Mouse (Mus musculus) right cerebral cortex, postnatal 14 days (tissue): ENCODE measurements around the gene Rps6ka2.

Experiments
- DNase-seq: peaks from one replicate; pipeline ENCODE4 v3.0.0; 2022

Gene Rps6ka2

GRCm38 (mm10) chr17:7221310-7221709 lies 51.4 kb downstream of the Rps6ka2 start:
- peak; percentile 3 for DNase-seq

- no peak for DNase-seq
Observed at GRCm38 (mm10) chr17:7222198-7222597, 52.3 kb downstream of the Rps6ka2 start.

DNA sequence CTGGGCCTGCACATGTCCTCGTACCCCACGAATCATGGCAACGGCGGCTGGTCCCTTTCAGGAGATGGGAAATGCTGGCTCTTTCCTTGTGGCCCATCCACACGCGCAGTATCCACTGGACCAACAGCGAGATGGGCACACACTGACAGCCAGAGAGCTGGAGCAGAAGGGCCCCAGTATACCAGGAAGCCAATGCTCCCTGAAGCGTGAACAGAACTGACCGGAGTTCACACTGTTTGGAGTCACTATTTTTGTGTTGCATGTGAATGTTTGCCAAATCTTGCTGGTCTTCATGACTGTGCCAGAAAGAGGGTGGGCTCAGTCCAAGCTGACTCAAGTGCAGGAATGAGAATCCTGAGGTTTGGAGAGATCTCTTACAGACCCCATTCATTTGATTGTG lies 58.6 kb downstream of the Rps6ka2 start:
- no peak for DNase-seq

GRCm38 (mm10) chr17:7231312-7231711 lies 61.4 kb downstream of the Rps6ka2 start:
- no peak for DNase-seq

- no peak for DNase-seq
Observed at GRCm38 (mm10) chr17:7231790-7232189, 61.9 kb downstream of the Rps6ka2 start.

- DNase-seq, result no peak
Observed at GRCm38 (mm10) chr17:7232400-7232799, 62.5 kb downstream of the Rps6ka2 start.

DNA sequence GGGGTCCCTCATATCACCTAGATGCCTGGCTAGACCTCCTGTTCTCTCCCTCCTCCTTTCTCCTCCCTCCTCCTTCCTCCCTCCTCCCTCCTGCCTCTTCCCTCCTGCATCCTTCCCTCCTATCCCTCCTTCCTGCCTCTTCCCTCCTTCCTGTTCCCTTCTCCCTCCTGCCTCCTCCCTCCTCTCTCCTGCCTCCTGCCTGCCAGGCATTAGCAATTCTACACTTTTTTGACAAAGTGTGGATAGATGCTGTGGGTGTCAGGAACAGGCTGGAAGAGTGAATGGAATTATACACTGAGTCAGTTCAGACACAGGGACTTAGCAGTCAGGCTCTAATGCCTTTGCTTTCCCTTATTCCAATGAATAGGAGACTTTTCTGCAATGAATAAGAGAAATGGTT lies 63.3 kb downstream of the Rps6ka2 start:
- DNase-seq, result no peak

DNA sequence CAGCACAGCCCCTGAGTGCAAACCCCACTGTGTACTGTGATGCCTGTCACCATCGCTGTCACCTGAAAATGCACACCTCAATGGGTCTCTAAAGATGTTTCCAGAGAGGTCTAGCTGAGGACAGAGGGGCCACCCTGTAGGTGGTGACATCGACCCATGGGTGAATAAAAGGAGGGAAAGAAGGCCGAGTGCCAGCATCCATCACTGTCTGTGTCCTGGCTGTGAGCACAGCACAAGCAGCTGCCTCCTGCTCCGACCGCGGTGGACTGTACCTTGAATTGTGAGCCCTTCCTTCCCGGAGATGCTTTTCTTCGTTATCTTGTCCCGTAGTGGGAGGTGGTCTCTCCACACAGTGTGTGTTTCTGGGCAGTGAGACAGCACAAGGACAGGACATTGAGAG lies 67.8 kb downstream of the Rps6ka2 start:
- DNase-seq, result no peak

GRCm38 (mm10) chr17:7238766-7239165 lies 68.9 kb downstream of the Rps6ka2 start:
- no peak for DNase-seq

DNA sequence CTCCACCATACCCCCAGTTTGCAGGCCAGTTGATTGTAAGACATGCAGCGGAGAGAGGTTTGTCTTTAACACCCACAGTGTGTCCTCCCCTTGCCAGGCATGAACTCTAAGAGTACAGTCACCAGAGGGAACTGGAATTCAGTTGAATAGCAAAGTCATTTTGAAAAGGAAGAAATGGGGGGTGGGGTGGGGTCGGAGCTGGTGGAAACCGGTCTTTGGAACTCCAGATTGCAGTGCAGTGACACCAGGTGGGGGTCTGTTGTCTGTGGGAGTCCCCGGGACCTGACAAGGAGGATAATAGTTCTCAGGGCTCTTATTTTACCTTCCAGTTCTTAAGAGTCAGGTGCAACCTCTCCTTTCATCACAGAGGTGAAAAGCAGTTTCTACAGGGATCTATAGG lies 70.6 kb downstream of the Rps6ka2 start:
- no peak for DNase-seq

GRCm38 (mm10) chr17:7245078-7245477 lies 75.2 kb downstream of the Rps6ka2 start:
- no peak for DNase-seq

DNA sequence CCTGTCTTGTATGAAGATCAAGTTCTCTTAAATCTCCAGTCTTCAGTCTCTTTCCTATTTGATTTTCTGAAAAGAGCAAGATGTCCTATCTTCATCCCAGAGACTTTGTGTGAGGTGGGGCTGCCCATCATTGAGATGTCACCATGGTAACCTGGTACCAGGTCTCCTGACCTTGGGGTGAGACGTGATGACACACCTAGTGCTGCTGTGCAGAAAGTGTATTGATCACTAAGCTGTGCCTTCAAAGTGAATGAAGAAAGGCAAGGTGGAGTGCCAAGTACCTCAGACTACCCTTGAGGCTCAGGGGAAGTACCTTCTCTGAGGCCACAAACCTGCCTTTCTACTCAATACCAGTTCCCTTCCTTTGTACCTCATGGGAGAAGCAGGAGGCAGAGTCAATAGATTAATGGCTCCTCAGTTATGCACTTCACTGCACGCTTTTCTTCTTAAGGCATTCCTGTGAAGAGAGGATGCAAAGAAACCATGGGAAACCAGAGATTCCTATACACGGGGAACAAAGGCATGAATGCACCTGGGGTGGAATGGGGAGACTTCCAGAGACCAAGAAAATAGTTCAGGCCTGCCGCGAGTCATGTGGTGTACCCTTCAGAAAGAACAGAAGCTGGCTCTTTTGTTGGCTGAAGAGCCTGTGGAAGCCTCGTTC lies 77.1 kb downstream of the Rps6ka2 start:
- no peak for DNase-seq

DNA sequence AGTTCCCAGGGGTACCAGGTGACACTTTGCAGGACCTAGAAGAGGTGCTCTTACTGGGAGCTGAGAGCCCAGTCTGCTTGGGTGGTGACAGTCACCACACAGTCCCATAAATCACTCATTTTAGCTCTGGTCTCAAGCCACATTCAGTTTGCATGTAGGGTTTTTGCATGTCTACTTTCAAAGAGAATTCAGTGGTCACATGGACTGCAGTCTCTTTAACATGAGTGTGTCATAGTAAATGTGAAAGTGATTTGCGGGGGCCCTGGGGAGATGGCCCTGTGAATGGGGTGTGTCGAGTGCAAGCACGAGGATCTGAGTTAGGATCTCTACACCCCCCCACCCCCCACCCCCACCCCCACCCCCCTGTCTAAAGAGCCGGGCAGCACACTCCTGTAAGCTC lies 80.5 kb downstream of the Rps6ka2 start:
- no peak for DNase-seq

- DNase-seq, result no peak
Observed at GRCm38 (mm10) chr17:7257208-7257607, 87.3 kb downstream of the Rps6ka2 start.

GRCm38 (mm10) chr17:7258748-7259359 lies 88.9 kb downstream of the Rps6ka2 start:
- DNase-seq, result no peak

- no peak for DNase-seq
Observed at GRCm38 (mm10) chr17:7260360-7260759, 90.4 kb downstream of the Rps6ka2 start.

DNA sequence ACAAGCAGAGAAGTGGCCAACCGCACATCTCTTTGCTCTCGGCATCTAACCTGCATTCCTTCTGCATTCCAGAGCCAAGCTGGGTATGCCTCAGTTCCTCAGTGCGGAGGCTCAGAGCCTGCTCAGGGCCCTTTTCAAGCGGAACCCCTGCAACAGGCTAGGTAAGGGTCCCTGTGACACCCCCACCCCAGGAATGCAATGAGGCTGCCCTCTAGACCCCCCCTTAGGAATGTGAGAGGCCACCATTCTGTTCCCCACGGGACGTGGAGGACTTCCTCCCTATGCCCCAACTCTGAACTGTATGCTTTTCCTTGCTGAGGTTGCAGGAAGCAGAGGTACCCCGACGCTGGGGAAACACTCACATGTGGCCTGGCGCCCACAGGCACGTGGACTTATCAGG lies 92.1 kb downstream of the Rps6ka2 start:
- no peak for DNase-seq

- no peak for DNase-seq
Observed at GRCm38 (mm10) chr17:7262620-7263019, 92.7 kb downstream of the Rps6ka2 start.

DNA sequence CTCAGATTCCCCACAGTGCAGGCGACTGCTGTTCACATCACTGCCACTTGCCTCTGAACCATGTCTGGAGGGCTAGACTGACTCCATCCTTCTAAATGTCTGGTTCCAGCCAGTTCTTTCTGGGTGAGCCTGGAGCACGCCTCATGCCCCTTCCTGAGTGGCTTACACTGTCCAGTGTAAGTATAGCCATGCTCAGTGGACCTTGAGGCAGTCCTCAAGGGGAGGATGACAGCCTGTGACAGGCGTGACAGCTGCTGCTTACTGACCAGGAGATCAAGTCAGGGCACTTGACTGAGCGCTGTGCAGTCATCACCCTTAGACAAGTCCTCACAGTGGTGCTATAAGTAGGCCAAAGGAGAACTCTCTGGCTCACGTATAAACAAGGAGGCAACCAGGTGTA lies 94.7 kb downstream of the Rps6ka2 start:
- DNase-seq, result no peak

DNA sequence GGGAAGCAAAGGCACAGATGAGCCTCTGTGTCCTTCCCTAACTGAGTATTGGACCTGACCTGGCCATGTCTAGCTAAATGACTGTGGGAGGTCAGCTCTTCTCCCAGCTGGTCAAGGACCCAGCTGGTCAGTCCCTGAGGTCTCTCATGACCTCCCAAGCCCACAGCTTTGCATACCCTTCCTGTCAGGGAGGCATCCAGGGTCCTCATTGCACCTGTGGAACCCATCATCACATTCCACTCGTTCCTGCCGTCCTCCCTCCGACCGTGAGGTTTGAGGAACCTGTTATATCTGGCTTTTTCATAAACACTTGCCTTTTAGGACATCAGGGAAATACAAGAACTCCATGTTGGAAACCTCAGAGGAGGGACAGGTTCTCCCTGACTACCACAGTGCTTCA lies 95.4 kb downstream of the Rps6ka2 start:
- no peak for DNase-seq

DNA sequence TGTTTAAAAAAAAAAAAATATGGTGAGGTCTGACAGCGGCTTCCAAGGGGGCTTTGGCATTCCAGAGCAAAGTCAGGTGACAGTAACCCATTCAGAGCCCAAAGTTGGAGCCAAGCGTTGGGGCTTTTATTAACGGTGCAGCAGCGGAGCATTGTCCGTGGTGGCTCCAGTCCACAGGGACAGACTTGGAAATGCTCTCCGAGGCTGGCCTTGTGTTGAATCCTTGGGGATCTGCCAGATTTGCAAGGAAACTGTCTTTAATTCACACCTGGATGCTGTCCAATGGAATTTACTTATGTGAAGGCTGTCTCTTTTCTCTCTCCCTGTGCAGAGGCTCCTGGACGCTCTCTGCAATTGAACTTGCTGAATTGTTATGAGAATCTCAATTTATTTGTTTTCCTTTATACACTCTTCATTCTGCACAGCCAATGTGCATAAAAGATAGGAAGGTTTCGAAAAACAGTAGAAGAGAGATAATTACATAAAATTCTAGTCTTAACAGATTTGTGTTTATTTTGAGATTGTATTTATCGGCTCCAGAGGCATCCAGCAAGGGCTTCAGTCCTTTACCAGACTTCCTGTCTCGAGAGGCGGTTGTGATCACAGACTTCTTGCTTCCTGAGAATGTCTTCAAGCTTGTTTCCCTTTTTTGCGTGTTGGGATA lies 95.9 kb downstream of the Rps6ka2 start:
- no peak for DNase-seq

DNA sequence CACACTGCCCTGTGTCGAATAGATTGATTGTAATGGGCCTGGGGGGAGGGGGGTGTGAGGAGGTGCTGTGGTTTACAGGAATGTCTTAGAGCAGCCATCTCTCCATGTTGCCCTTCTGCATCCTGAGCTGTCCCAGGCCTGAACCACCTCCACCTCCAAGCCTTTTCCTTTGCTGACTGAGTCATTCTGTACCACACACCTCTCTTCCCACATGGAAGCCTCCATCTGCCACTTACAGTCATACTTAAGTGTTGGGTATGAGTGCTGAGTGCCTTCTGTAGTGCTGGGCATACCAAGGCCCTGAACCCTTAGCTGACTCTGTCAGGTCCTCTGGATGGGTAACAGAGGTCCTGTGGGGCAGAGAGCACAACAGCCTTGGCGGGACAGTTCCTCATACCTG lies 97.9 kb downstream of the Rps6ka2 start:
- DNase-seq, result no peak

- DNase-seq, result no peak
Observed at GRCm38 (mm10) chr17:7269151-7269806, 99.4 kb downstream of the Rps6ka2 start.

- no peak for DNase-seq
Observed at GRCm38 (mm10) chr17:7270506-7270905, 100.6 kb downstream of the Rps6ka2 start.
